ENCODE assay signal across 9 mouse cellular contexts in the genomic region with DNA sequence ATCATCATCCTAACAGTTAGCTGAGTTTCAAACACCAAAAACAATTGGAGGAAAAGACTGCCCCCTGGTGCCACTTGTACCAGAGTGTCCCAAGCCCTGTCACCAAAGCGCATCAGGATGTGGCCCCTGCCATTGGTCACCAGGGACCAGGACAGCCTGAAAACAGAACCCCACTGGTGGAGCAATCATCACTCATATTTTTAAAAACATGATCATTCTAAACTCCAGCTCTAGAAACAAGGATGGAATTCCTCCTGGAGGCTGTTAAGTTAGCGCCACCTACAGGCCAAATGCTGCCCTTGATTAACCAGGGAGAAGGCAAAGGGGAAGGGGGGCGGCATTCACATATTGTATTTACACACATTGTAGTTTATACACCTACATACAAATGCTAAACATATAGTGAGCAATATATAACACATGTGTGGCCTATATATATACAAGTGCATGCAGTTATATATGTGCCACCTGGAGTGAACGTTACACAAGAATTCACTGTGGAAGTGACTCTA. TPM values are rescaled to one million over a fixed set of nuclear protein-coding genes. Genes with fewer than 3 reads are reported as not detected.
DNase-seq lines count a peak whose midpoint lies in the region; ATAC-seq and TF ChIP-seq lines count a peak whose summit lies in the region.
"Had no signal": no experiment of that assay in that cellular context is flagged by ENCODE, and none has a peak within 500 bp of the region (broad histone marks: within the 10 kb centered on the region; RNA-seq: fewer than 3 reads in every experiment).

No protein-coding gene starts in this region.

- WGBS in hindbrain, embryonic 10.5 days: 28% methylated on average over 4 of the region's 4 CpGs
- WGBS in hindbrain, embryonic 12.5 days: 33% methylated on average over 4 of the region's 4 CpGs
- WGBS in embryonic facial prominence, embryonic 12.5 days: 30% methylated on average over 4 of the region's 4 CpGs
- WGBS in hindbrain, postnatal 0 days: 24% methylated on average over 4 of the region's 4 CpGs
- WGBS in midbrain, embryonic 13.5 days: 30% methylated on average over 4 of the region's 4 CpGs

- intact Hi-C loops in left cerebral cortex, postnatal 25 days (cut with DNase I): loop anchor here (1.0 to 2.0 kb wide), 2 partner anchors 76 to 129 kb away; no protein-coding TSS in a partner anchor

- no peaks in the 10 kb centered on the region for H3K36me3 ChIP-seq in hindbrain, embryonic 10.5 days
- H3K36me3 ChIP-seq in hindbrain, embryonic 12.5 days: no peaks in the 10 kb centered on the region
- H3K36me3 ChIP-seq in embryonic facial prominence, embryonic 12.5 days: no peaks in the 10 kb centered on the region
- H3K36me3 ChIP-seq in hindbrain, postnatal 0 days (ENCODE audit: insufficient read depth, low read length): no peaks in the 10 kb centered on the region
- no peaks in the 10 kb centered on the region for H3K36me3 ChIP-seq in midbrain, embryonic 13.5 days
- H3K36me3 ChIP-seq: embryonic facial prominence, embryonic 15.5 days had no signal

- H3K27ac ChIP-seq in hindbrain, embryonic 10.5 days: no peak overlapping the region
- no peak overlapping the region for H3K27ac ChIP-seq in hindbrain, embryonic 12.5 days
- H3K27ac ChIP-seq in embryonic facial prominence, embryonic 12.5 days: no peak overlapping the region
- H3K27ac ChIP-seq in hindbrain, postnatal 0 days: no peak overlapping the region
- H3K27ac ChIP-seq in midbrain, embryonic 13.5 days: no peak overlapping the region
- H3K27ac ChIP-seq: embryonic facial prominence, embryonic 15.5 days had no signal

- H3K4me1 ChIP-seq in hindbrain, embryonic 10.5 days (replicated peaks): peaks cover 11% of the 10 kb centered on the region
- H3K4me1 ChIP-seq in hindbrain, embryonic 12.5 days: peaks cover 18% of the 10 kb centered on the region
- H3K4me1 ChIP-seq in embryonic facial prominence, embryonic 12.5 days: peaks cover 4% of the 10 kb centered on the region; the same call in 1 of the 2 replicates
- H3K4me1 ChIP-seq in hindbrain, postnatal 0 days (ENCODE audit: insufficient read depth, low read length): no peaks in the 10 kb centered on the region
- H3K4me1 ChIP-seq in midbrain, embryonic 13.5 days (replicated peaks): peaks cover 28% of the 10 kb centered on the region

- no peak for ATAC-seq in hindbrain, embryonic 12.5 days (ENCODE audit: low FRiP score)
- ATAC-seq in embryonic facial prominence, embryonic 12.5 days (ENCODE audit: insufficient number of reproducible peaks, insufficient read depth, low FRiP score, low TSS enrichment): 0 out of 2 replicates have a peak, but pooled peaks have one; percentile 23
- ATAC-seq in hindbrain, postnatal 0 days: peak; percentile 48
- peak; percentile 28; the same call in 1 of the 2 replicates for ATAC-seq in midbrain, embryonic 13.5 days

- peak; percentile 86 for TF ChIP-seq CTCF in hindbrain, postnatal 0 days (IDR thresholded peaks at IDR 0.05; ENCODE audit: low read depth)

- no peak overlapping the region for H3K4me3 ChIP-seq in hindbrain, embryonic 10.5 days
- no peak overlapping the region for H3K4me3 ChIP-seq in hindbrain, embryonic 12.5 days
- no peak overlapping the region for H3K4me3 ChIP-seq in embryonic facial prominence, embryonic 12.5 days
- no peak overlapping the region for H3K4me3 ChIP-seq in hindbrain, postnatal 0 days (ENCODE audit: low read length)
- H3K4me3 ChIP-seq in midbrain, embryonic 13.5 days (replicated peaks): no peak overlapping the region

- DNase-seq in hindbrain, embryonic 10.5 days (ENCODE audit: low spot score): peak; percentile 69
- DNase-seq in adrenal gland, postnatal 14 days: peak; percentile 73
- DNase-seq in hindbrain, postnatal 0 days (ENCODE audit: low spot score): peak; percentile 81
- DNase-seq in left cerebral cortex, postnatal 25 days (ENCODE audit: low spot score in 2 of 2): peak; percentile 49 to 55
- peak; percentile 38 to 69 for DNase-seq in spleen, adult 18-20 months

- no peak overlapping the region for H3K4me2 ChIP-seq in hindbrain, embryonic 12.5 days (replicated peaks)
- H3K4me2 ChIP-seq in embryonic facial prominence, embryonic 12.5 days (replicated peaks): no peak overlapping the region
- H3K4me2 ChIP-seq in hindbrain, postnatal 0 days (ENCODE audit: low read depth, low read length): no peak overlapping the region
- H3K4me2 ChIP-seq in midbrain, embryonic 13.5 days (replicated peaks): no peak overlapping the region
- H3K4me2 ChIP-seq: embryonic facial prominence, embryonic 15.5 days had no signal

- H3K9ac ChIP-seq in hindbrain, embryonic 12.5 days: no peak overlapping the region
- no peak overlapping the region for H3K9ac ChIP-seq in embryonic facial prominence, embryonic 12.5 days
- no peak overlapping the region for H3K9ac ChIP-seq in hindbrain, postnatal 0 days (replicated peaks; ENCODE audit: low read length)
- H3K9ac ChIP-seq in midbrain, embryonic 13.5 days (replicated peaks): no peak overlapping the region
- H3K9ac ChIP-seq: embryonic facial prominence, embryonic 15.5 days had no signal

- H3K9me3 ChIP-seq in hindbrain, embryonic 10.5 days: no peaks in the 10 kb centered on the region
- no peaks in the 10 kb centered on the region for H3K9me3 ChIP-seq in hindbrain, embryonic 12.5 days (replicated peaks)
- no peaks in the 10 kb centered on the region for H3K9me3 ChIP-seq in embryonic facial prominence, embryonic 12.5 days
- no peaks in the 10 kb centered on the region for H3K9me3 ChIP-seq in hindbrain, postnatal 0 days (ENCODE audit: low read length)
- H3K9me3 ChIP-seq in midbrain, embryonic 13.5 days: no peaks in the 10 kb centered on the region
- H3K9me3 ChIP-seq: embryonic facial prominence, embryonic 15.5 days had no signal

- H3K27me3 ChIP-seq in hindbrain, embryonic 10.5 days (ENCODE audit: insufficient read depth, poor library complexity, severe bottlenecking): peaks cover 88% of the 10 kb centered on the region
- peaks cover 64% of the 10 kb centered on the region for H3K27me3 ChIP-seq in hindbrain, embryonic 12.5 days
- peaks cover 20% of the 10 kb centered on the region for H3K27me3 ChIP-seq in embryonic facial prominence, embryonic 12.5 days
- peaks cover 14% of the 10 kb centered on the region; the same call in 1 of the 2 replicates for H3K27me3 ChIP-seq in hindbrain, postnatal 0 days (ENCODE audit: insufficient read depth, low read length)
- peaks cover 59% of the 10 kb centered on the region for H3K27me3 ChIP-seq in midbrain, embryonic 13.5 days

RNA-seq across cellular contexts. Expression of gene Cfap77, which starts 1.9 kb away (rescaled TPM):
- 0.51 and 0.61 TPM in 2 replicates for polyA plus RNA-seq in hindbrain, embryonic 10.5 days (2016; fragmentation: Nextera tagmentation; extraction: Ambion mirVana)
- polyA plus RNA-seq in hindbrain, embryonic 12.5 days (2016; fragmentation: Nextera tagmentation; extraction: Ambion mirVana): 0.40 and 0.82 TPM in 2 replicates
- total RNA-seq in adrenal gland, postnatal 14 days (2021): 0.41 and 0.93 TPM in 2 replicates
- 0.55 and 0.79 TPM in 2 replicates for polyA plus RNA-seq in embryonic facial prominence, embryonic 12.5 days (2016; fragmentation: Nextera tagmentation; extraction: Ambion mirVana)
- total RNA-seq in hindbrain, postnatal 0 days (2014; rRNA removed): 0.58 and 0.83 TPM in 2 replicates
- 0.96 and 1.1 TPM in 2 replicates for polyA plus RNA-seq in hindbrain, postnatal 0 days (2015; fragmentation: Nextera tagmentation; extraction: Ambion mirVana)
- under 1 TPM in 1 of 2 experiments, not detected in 1; 0.34 TPM for total RNA-seq in left cerebral cortex, postnatal 25 days (2021)
- polyA plus RNA-seq in midbrain, embryonic 13.5 days (2015; fragmentation: Nextera tagmentation; extraction: Ambion mirVana): 0.48 and 0.63 TPM in 2 replicates

RNA-seq across cellular contexts. Expression of gene Ttf1, which starts 7.1 kb away (rescaled TPM):
- polyA plus RNA-seq in hindbrain, embryonic 10.5 days (2016; fragmentation: Nextera tagmentation; extraction: Ambion mirVana): 10.2 and 12.2 TPM in 2 replicates
- 11.5 and 12.0 TPM in 2 replicates for polyA plus RNA-seq in hindbrain, embryonic 12.5 days (2016; fragmentation: Nextera tagmentation; extraction: Ambion mirVana)
- 12.0 and 16.3 TPM in 2 replicates for total RNA-seq in adrenal gland, postnatal 14 days (2021)
- 11.4 and 12.4 TPM in 2 replicates for polyA plus RNA-seq in embryonic facial prominence, embryonic 12.5 days (2016; fragmentation: Nextera tagmentation; extraction: Ambion mirVana)
- total RNA-seq in hindbrain, postnatal 0 days (2014; rRNA removed): 3.9 and 4.6 TPM in 2 replicates
- 3.3 and 5.2 TPM in 2 replicates for polyA plus RNA-seq in hindbrain, postnatal 0 days (2015; fragmentation: Nextera tagmentation; extraction: Ambion mirVana)
- total RNA-seq in left cerebral cortex, postnatal 25 days (2021): 10 to 100 TPM in 1 of 2 experiments, 1 to 10 TPM in 1; 9.6 to 10.9 TPM
- 10.1 and 10.4 TPM in 2 replicates for polyA plus RNA-seq in midbrain, embryonic 13.5 days (2015; fragmentation: Nextera tagmentation; extraction: Ambion mirVana)
